Mouse (Mus musculus): ENCODE data around the gene Zfp146. TPM values are rescaled to one million over a fixed set of nuclear protein-coding genes. Genes with fewer than 3 reads are reported as not detected.
"Not testable (repeated sequence)": the region's sequence is repeated elsewhere in the genome, so short reads cannot be mapped to it uniquely, and the experiment has no call there.

The Zfp146 gene
- 15.8 TPM for polyA plus RNA-seq (2012; fragmentation: generic; extraction: Trizol)
- long read RNA-seq, experiment 1, partial matches to known transcripts = 0 of 2 reads
- long read RNA-seq, experiment 1, other reads (novel, unspliced or antisense) = 0 of 2 reads
- long read RNA-seq, experiment 2, transcript Zfp146-201 (2 exons, 2,029 nt) = major isoform, 8 of 10 reads
- long read RNA-seq, experiment 2, partial matches to known transcripts = 0 of 10 reads
- long read RNA-seq, experiment 2, other reads (novel, unspliced or antisense) = 2 of 10 reads

GRCm38 (mm10) chr7:30169583-30170282 lies at the start of gene Zfp146:
Gene Zfp146 (minus strand): TSS chr7:30169750.
- Histone ChIP-seq H3ac (ENCODE audit: control insufficient read depth, insufficient read length, low read depth) (peak within 1 kb of the TSS; percentile 79), H3K36me3 (ENCODE audit: control insufficient read depth, insufficient read depth) (peaks cover 27% of the 10 kb centered on the region)
- TF ChIP-seq USF1 (IDR thresholded peaks at IDR 0.05; ENCODE audit: low read depth) (peak; percentile 56), MAX (IDR thresholded peaks at IDR 0.05) (peak; percentile 93), MYOD1 (IDR thresholded peaks at IDR 0.05; ENCODE audit: control insufficient read depth, insufficient read length, low read depth) (no peak)

GRCm38 (mm10) chr7:30217277-30217676 lies 47.7 kb upstream of the Zfp146 start:
- H3K27me3 ChIP-seq (ENCODE audit: control insufficient read depth, insufficient read depth, insufficient read length) = no peaks in the 10 kb centered on the region
- H3K79me2 ChIP-seq (ENCODE audit: control insufficient read depth, insufficient read depth) = no peaks in the 10 kb centered on the region
- no peaks in the 10 kb centered on the region for H3K36me3 ChIP-seq (ENCODE audit: control insufficient read depth, insufficient read depth)
- no peaks in the 10 kb centered on the region for H3K79me3 ChIP-seq (ENCODE audit: low read depth)
- TF ChIP-seq MAX (IDR thresholded peaks at IDR 0.05) = no peak
- no peak for TF ChIP-seq MYOG (IDR thresholded peaks at IDR 0.05; ENCODE audit: control insufficient read depth, extremely low read depth, insufficient read length)
- TF ChIP-seq FOSL1 (IDR thresholded peaks at IDR 0.05; ENCODE audit: insufficient read depth, low read length, poor library complexity, severe bottlenecking) = no peak
- no peak for TF ChIP-seq CTCF (IDR thresholded peaks at IDR 0.05; ENCODE audit: control insufficient read depth, insufficient read depth, insufficient read length)
- TF ChIP-seq MYOD1 (IDR thresholded peaks at IDR 0.05; ENCODE audit: control insufficient read depth, insufficient read length, low read depth) = no peak
- no peak for TF ChIP-seq USF1 (IDR thresholded peaks at IDR 0.05; ENCODE audit: low read depth)
- H3K4me3 ChIP-seq (ENCODE audit: insufficient read depth, poor library complexity, severe bottlenecking) = no peak overlapping the region
- H3ac ChIP-seq (ENCODE audit: control insufficient read depth, insufficient read length, low read depth) = no peak overlapping the region

More at GRCm38 (mm10) chr7:30169583-30170282, at the start of gene Zfp146:
- Histone ChIP-seq H3K79me2 (ENCODE audit: control insufficient read depth, insufficient read depth) (peaks cover 49% of the 10 kb centered on the region), H3K27me3 (ENCODE audit: control insufficient read depth, insufficient read depth, insufficient read length) (no peaks in the 10 kb centered on the region), H3K79me3 (ENCODE audit: low read depth) (peaks cover 47% of the 10 kb centered on the region), H3K4me3 (ENCODE audit: insufficient read depth, poor library complexity, severe bottlenecking) (peak within 1 kb of the TSS; percentile 81)

DNA sequence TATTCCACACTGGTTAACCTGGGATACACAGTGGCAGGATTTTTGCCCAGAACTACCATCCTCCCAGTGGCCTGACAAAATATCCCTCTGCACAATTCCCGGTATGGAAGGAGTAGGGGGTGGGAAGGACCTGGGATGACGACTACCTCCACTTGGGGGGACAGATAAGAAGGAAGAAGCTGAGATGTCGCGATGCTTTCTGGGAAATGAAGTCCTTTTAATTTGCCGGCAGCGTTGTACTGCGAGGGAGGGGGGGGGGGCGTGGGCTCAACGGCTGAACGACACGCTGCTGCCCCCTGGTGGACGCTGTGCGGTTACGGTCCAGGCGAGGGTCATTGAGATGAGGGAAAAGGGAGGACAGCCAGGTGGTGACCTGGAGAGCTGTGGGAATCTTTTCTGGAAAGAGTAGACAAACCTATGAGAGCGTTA lies 47.2 kb upstream of the Zfp146 start:
- no peak overlapping the region for H3K4me3 ChIP-seq (ENCODE audit: insufficient read depth, poor library complexity, severe bottlenecking)
- H3K79me2 ChIP-seq (ENCODE audit: control insufficient read depth, insufficient read depth) = no peaks in the 10 kb centered on the region
- H3ac ChIP-seq (ENCODE audit: control insufficient read depth, insufficient read length, low read depth) = no peak overlapping the region
- H3K79me3 ChIP-seq (ENCODE audit: low read depth) = no peaks in the 10 kb centered on the region
- TF ChIP-seq MAX (IDR thresholded peaks at IDR 0.05) (no peak), CTCF (IDR thresholded peaks at IDR 0.05; ENCODE audit: control insufficient read depth, insufficient read depth, insufficient read length) (peak; percentile 93)
- no peaks in the 10 kb centered on the region for H3K36me3 ChIP-seq (ENCODE audit: control insufficient read depth, insufficient read depth)
- no peaks in the 10 kb centered on the region for H3K27me3 ChIP-seq (ENCODE audit: control insufficient read depth, insufficient read depth, insufficient read length)

- TF ChIP-seq FOSL1 (IDR thresholded peaks at IDR 0.05; ENCODE audit: insufficient read depth, low read length, poor library complexity, severe bottlenecking) = no peak
- no peak for TF ChIP-seq MAX (IDR thresholded peaks at IDR 0.05)
- TF ChIP-seq MYOD1 (IDR thresholded peaks at IDR 0.05; ENCODE audit: control insufficient read depth, insufficient read length, low read depth) = no peak
- TF ChIP-seq CTCF (IDR thresholded peaks at IDR 0.05; ENCODE audit: control insufficient read depth, insufficient read depth, insufficient read length) = no peak
- no peak for TF ChIP-seq USF1 (IDR thresholded peaks at IDR 0.05; ENCODE audit: low read depth)
- no peak for TF ChIP-seq MYOG (IDR thresholded peaks at IDR 0.05; ENCODE audit: control insufficient read depth, extremely low read depth, insufficient read length)
- TF ChIP-seq CEBPB (IDR thresholded peaks at IDR 0.05; ENCODE audit: low read depth) = no peak
- H3K4me3 ChIP-seq (ENCODE audit: insufficient read depth, poor library complexity, severe bottlenecking) = no peak overlapping the region
- H3K27me3 ChIP-seq (ENCODE audit: control insufficient read depth, insufficient read depth, insufficient read length) = no peaks in the 10 kb centered on the region
- no peak overlapping the region for H3ac ChIP-seq (ENCODE audit: control insufficient read depth, insufficient read length, low read depth)
- H3K79me3 ChIP-seq (ENCODE audit: low read depth) = no peaks in the 10 kb centered on the region
- no peaks in the 10 kb centered on the region for H3K79me2 ChIP-seq (ENCODE audit: control insufficient read depth, insufficient read depth)
- no peaks in the 10 kb centered on the region for H3K36me3 ChIP-seq (ENCODE audit: control insufficient read depth, insufficient read depth)
These were observed 46.3 kb upstream of the Zfp146 start for GRCm38 (mm10) chr7:30215875-30216274.

- no peaks in the 10 kb centered on the region for H3K36me3 ChIP-seq (ENCODE audit: control insufficient read depth, insufficient read depth)
- H3K79me3 ChIP-seq (ENCODE audit: low read depth) = no peaks in the 10 kb centered on the region
- H3ac ChIP-seq (ENCODE audit: control insufficient read depth, insufficient read length, low read depth) = no peak overlapping the region
- H3K79me2 ChIP-seq (ENCODE audit: control insufficient read depth, insufficient read depth) = no peaks in the 10 kb centered on the region
- no peaks in the 10 kb centered on the region for H3K27me3 ChIP-seq (ENCODE audit: control insufficient read depth, insufficient read depth, insufficient read length)
- TF ChIP-seq USF1 (IDR thresholded peaks at IDR 0.05; ENCODE audit: low read depth) (no peak), FOSL1 (IDR thresholded peaks at IDR 0.05; ENCODE audit: insufficient read depth, low read length, poor library complexity, severe bottlenecking) (no peak), CEBPB (IDR thresholded peaks at IDR 0.05; ENCODE audit: low read depth) (no peak), MAX (IDR thresholded peaks at IDR 0.05) (no peak), MYOD1 (IDR thresholded peaks at IDR 0.05; ENCODE audit: control insufficient read depth, insufficient read length, low read depth) (no peak), CTCF (IDR thresholded peaks at IDR 0.05; ENCODE audit: control insufficient read depth, insufficient read depth, insufficient read length) (no peak), MYOG (IDR thresholded peaks at IDR 0.05; ENCODE audit: control insufficient read depth, extremely low read depth, insufficient read length) (no peak)
- H3K4me3 ChIP-seq (ENCODE audit: insufficient read depth, poor library complexity, severe bottlenecking) = no peak overlapping the region
These were observed 44.3 kb upstream of the Zfp146 start for GRCm38 (mm10) chr7:30213881-30214280.

GRCm38 (mm10) chr7:30211025-30211424 lies 41.5 kb upstream of the Zfp146 start:
- no peaks in the 10 kb centered on the region for H3K36me3 ChIP-seq (ENCODE audit: control insufficient read depth, insufficient read depth)
- H3ac ChIP-seq (ENCODE audit: control insufficient read depth, insufficient read length, low read depth) = no peak overlapping the region
- H3K4me3 ChIP-seq (ENCODE audit: insufficient read depth, poor library complexity, severe bottlenecking) = no peak overlapping the region
- no peaks in the 10 kb centered on the region for H3K27me3 ChIP-seq (ENCODE audit: control insufficient read depth, insufficient read depth, insufficient read length)
- no peak for TF ChIP-seq MYOG (IDR thresholded peaks at IDR 0.05; ENCODE audit: control insufficient read depth, extremely low read depth, insufficient read length)
- no peak for TF ChIP-seq CEBPB (IDR thresholded peaks at IDR 0.05; ENCODE audit: low read depth)
- H3K79me2 ChIP-seq (ENCODE audit: control insufficient read depth, insufficient read depth) = no peaks in the 10 kb centered on the region
- H3K79me3 ChIP-seq (ENCODE audit: low read depth) = no peaks in the 10 kb centered on the region

DNA sequence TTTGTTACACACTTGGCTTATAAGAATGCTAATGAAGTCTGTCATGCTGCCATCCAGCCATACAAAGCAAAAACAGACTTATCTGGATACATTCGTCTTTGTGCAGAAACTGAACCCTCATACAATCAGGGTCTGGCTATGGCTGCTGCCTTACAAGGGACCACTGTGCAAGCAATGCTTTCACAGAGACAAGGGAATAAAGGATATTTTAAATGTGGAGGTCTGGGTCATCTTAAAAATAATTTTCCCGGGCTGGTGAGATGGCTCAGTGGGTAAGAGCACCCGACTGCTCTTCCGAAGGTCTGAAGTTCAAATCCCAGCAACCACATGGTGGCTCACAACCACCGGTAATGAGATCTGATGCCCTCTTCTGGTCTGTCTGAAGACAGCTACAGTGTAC lies 36.8 kb upstream of the Zfp146 start:
- H3ac ChIP-seq (ENCODE audit: control insufficient read depth, insufficient read length, low read depth); H3K4me3 ChIP-seq (ENCODE audit: insufficient read depth, poor library complexity, severe bottlenecking); H3K79me3 ChIP-seq (ENCODE audit: low read depth); H3K79me2 ChIP-seq (ENCODE audit: control insufficient read depth, insufficient read depth); H3K27me3 ChIP-seq (ENCODE audit: control insufficient read depth, insufficient read depth, insufficient read length); H3K36me3 ChIP-seq (ENCODE audit: control insufficient read depth, insufficient read depth): not testable (repeated sequence)
